Mouse (Mus musculus) B cell, adult 67 days (primary cell): ENCODE data around the gene Invs. TPM values are rescaled to one million over a fixed set of nuclear protein-coding genes. Genes with fewer than 3 reads are reported as not detected.

Source experiments
- total RNA-seq, 2 experiments: library from RNA; stranded (reverse); gene quantifications; 4 replicates each; pipeline ENCODE4 v1.2.4; 2023

The Invs gene
- 10 to 100 TPM; 12.8 to 18.1 TPM for total RNA-seq

DNA sequence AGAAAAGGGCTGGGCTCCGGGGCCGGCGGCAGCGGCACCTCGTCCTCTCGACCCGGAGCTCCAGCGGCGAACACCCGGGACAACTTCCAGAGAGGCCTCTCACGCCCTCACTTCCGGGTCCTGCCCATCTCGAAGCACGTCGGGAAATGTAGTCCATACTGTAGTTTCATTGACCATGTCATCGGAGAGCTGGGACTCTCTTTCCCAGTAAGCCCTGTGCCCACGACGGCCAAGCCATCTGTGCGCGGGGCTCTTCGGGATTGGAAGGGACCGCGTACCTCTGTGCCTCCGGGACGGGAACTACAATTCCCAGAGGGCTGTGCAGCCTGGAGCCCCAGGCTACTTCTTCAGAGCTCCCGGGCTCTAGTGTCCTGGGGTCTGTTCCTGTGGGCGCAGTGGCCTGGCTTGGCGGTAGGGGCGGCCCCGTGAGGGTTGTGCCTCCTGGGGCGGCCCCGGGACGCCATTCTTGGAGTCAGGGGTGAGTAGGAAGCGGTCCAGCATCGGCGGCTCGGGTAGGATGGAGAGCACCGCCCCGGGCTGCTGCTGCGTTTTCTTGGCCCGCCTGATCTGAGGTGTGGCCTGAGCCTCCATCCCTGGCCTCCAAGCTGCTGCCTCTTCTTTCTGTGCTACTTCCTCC lies at the start of gene Invs, which contains the start of gene Erp44:
Gene Invs (plus strand): TSS at position 263 of the 637 bp plus-strand sequence.
Gene Erp44 (minus strand): TSS at position 61 of the 637 bp plus-strand sequence.

DNA sequence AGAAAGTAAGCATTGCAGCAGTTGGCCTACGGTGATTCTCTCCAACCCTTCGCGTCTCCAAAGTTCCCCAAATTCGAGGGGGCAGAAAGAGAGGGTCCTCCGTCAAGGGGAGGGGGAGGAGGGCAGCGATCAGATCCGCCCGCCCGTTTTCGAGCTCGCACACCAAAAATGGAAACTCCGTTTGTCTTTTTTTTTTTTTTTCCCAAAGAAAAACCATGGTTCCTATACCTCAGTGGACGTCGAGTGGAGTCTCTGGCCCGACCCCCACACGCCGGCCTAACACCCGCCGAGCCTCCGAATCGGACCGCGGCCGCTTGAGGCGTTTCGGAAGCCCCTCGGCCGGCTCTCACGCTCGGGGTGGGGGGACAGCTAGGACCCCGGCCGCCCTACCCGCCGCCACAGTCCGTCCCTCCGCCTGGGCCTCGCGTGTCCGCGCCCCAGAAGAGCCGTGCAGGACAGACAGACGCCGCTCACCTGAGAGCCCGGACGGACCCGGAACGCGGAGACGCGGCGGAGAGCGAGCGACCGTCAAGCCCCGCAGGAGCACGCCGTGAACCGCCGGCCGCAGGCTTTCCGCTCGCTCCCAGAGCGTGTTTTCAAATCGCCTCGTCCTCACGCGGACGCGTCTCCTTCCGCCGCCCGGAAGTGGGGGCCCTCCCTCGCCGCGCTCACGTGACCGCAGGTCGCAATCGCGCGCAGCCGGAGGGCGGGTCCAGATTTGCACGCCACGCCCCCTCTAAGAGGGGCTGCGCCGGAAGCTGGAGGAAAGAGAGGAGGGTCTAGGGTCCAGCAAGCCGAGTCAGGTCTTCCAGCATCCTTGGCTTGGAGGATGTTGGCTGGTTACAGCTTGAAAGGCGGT lies 193.5 kb downstream of the Invs start, which contains the start of gene Tex10:
Gene Tex10 (minus strand): TSS at position 668 of the 859 bp plus-strand sequence.

Other genes with a start within 250 kb of the Invs start
- 10 to 100 TPM; 13.7 to 21.3 TPM for gene Nr4a3, start 234.6 kb upstream of the Invs start, total RNA-seq
- 10 to 100 TPM; 28.7 to 29.6 TPM for gene Stx17, start 154.8 kb upstream of the Invs start, total RNA-seq
- 10 to 100 TPM; 68.5 to 69.6 TPM for gene Erp44, start 202 bp upstream of the Invs start, total RNA-seq
- 10 to 100 TPM; 86.3 to 92.1 TPM for gene Tex10, start 193.7 kb downstream of the Invs start, total RNA-seq